Mouse (Mus musculus) monocyte, adult 5-6 weeks (primary cell): ENCODE measurements at regions not wholly inside any gene's neighbourhood (a gene's known extent, or its start where the extent isn't known, plus 50 kb on each side); places are given as distances from the start of the nearest gene placed in this dataset.

Source experiments
- ATAC-seq: fragments of 153-309, 156-312 bp; replicated peaks from 2 replicates; pipeline ENCODE4 v1.8.0; 2017; ENCODE audit warnings: mild to moderate bottlenecking; ENCODE audit not compliant: low TSS enrichment, insufficient number of reproducible peaks, severe bottlenecking, poor library complexity, low FRiP score

- no peak for ATAC-seq
Measured at GRCm38 (mm10) chr17:47150636-47151035, 140.3 kb upstream of the Ubr2 start.

GRCm38 (mm10) chr17:47149662-47150061, 139.3 kb upstream of the Ubr2 start:
- ATAC-seq = no peak

GRCm38 (mm10) chr17:47149158-47149557, 138.8 kb upstream of the Ubr2 start:
- no peak for ATAC-seq

GRCm38 (mm10) chr17:47146640-47147039, 136.3 kb upstream of the Ubr2 start:
- no peak for ATAC-seq

GRCm38 (mm10) chr17:47145590-47145989, 135.2 kb upstream of the Ubr2 start:
- no peak for ATAC-seq

- ATAC-seq = no peak
Measured at GRCm38 (mm10) chr17:47144996-47145395, 134.6 kb upstream of the Ubr2 start.

GRCm38 (mm10) chr17:47144460-47144859, 134.1 kb upstream of the Ubr2 start:
- ATAC-seq = no peak

DNA sequence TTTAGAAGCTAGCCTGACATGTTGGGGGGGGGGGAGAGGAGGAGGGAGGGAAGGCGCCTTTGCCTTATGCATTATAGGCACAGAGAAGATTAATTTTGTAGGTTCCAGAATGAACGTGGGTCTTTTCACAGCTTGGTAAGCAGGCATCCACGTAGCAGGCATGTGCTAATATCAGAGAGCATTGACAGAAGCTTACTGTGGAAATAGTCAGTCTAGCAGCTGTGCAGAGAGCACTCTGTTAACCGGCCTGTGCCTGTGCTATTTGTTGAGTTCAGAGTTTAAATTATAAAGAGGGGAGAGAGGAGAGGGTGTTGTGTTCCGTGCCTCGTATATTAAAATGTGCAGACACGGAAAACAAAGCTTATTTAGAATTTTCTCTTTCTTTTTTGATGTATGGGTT, 133.5 kb upstream of the Ubr2 start:
- no peak for ATAC-seq

GRCm38 (mm10) chr17:47142885-47143284, 132.5 kb upstream of the Ubr2 start:
- ATAC-seq = no peak

- no peak for ATAC-seq
Measured at GRCm38 (mm10) chr17:47142276-47142675, 131.9 kb upstream of the Ubr2 start.

GRCm38 (mm10) chr17:47141843-47142215, 131.5 kb upstream of the Ubr2 start:
- ATAC-seq = no peak

DNA sequence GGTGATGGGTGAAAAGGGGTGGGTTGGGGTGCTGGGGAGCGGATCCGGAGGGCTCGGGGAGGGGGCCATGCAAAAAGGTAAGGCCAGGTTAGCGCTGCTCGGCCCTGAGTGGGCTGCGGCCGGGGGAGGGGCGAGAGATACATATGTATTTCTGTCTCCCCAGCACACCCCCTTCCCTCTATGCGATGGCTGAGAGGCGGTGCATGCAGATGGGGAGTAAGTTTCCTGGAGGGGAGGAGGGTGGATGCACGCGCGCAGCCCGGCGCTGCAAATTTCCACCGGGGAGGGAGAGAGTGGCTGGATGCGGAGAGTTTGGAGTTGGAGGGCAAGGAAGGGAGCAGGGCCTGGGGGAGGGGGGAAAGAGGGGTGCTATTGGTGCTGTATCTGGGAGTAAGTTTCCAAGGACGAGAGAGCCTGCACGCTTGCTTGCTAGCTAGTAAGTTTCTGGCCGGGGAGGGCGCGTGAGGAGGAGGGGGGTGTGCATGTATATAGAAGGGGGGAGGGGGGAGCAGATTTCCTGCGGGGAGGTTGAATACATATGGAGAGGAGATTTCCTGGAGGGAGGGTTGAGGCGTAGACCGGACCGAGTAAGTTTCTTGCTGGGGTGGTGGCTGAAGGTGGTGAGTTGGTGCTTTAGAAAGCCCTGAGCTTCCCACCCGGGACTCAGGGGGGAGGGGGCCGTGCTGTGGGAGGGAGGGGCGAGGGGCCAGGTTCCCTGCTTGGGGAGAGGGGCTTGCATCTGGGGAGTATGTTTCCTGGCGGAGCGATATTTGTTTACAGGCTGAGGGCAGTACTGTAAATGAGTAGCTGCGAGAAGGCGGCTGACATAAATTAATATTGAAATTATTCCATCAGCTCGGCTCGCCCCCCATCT, 130.8 kb upstream of the Ubr2 start:
- peak; percentile 49; the same call in 1 of the 2 replicates for ATAC-seq

- no peak for ATAC-seq
Measured at GRCm38 (mm10) chr17:47140241-47140968, 130.0 kb upstream of the Ubr2 start.

DNA sequence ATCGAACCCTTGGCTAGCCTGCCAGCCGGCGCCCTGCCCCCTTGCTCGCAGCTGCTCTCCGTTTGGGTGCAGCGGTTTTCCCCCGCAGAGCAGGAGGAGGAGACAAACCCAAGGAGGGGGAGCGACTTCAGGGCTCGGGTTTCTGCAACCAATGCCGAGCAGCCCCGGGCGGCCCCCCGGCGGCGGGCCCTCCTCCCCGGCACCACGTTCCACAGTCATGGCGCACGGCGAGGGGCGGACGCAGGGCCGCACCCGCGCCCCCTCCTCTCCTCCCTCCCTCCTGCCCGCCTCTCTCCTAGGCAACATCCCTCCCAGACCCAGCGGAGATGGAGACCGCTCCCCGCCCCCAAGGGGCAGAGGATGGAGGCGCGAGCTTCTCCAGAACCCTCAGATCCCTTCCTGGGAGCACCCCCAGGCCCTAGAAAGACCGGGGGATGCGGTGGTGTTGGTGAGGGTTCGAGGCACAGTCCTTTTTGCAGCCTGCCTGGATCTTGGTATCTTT, 129.4 kb upstream of the Ubr2 start:
- ATAC-seq = peak; percentile 50

DNA sequence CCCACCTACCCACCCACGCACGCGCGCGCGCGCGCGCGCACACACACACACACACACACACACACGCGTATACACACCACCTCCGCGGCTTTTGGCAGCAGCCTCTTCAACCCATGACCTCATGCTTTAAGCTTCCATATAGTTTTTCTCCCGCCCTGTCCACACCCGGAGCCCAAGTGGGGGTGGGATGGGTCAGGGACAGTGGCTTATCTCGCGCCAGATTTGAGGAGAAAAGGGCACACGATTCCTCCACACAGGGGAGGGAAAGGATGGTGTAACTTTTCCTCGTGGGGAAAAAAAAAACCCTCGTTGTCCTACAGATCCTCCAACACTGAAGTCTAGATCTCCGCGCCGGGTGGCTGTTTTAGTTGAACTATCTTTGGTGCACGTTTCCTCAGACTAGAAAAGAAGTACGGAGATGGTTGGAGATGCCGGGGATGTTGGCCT, 128.8 kb upstream of the Ubr2 start:
- no peak for ATAC-seq

DNA sequence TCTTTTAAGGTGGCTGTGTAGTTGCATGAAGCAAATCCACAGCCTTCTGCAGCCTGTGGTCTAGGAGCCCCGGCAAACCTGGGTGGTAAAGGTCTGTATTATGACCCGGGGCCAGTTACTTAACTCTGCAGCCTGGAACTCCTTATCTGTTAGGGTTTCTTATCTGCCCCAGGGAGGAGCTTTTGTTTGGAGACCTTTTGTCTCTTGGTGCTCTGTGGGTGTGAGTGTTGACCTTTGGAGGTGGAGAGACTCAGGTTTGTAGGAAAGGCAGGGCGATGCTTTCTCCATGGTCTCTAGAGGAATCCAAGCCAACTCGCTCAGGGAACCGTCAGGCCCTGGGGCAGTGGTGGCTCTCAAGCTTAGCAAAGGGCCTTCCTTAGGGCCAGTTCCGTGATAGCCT, 127.8 kb upstream of the Ubr2 start:
- ATAC-seq = no peak

- no peak for ATAC-seq
Measured at GRCm38 (mm10) chr17:47135391-47135790, 125.0 kb upstream of the Ubr2 start.

DNA sequence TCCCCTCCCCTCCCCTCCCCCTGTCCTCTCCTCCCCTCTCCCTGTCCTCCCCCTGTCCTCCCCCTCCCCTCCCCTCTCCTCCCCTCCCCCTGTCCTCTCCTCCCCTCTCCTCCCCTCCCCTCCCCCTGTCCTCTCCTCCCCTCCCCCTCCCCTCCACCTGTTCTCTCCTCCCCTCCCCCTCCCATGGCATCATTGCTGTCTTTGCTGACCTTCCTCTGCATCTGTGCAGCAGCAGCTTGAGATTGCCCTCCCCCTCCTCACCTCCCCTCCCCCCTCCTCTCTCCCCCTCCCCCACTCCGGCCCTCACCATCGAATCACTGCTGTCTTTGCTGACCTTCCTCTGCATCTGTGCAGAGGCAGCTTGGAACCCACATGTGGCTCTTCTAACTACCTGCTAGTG, 123.4 kb upstream of the Ubr2 start:
- no peak for ATAC-seq

DNA sequence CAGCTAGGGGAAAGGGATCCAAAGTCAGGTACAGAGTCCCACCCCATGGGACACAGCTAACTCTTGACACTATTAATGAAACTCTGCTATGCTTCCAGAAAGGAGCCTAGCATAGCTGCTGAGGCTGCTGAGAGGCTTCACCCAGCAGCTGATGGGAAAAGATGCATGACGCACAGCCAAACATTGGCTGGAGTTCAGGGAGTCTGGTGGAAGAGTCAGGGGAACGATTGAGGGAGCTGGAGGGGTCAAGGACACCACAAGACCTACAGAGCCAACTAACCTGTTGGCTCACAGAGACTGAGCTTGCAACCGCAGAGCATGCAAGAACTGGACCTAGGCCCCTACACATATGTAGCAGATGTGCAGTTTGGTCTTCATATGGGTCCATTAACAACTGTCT, 117.2 kb upstream of the Ubr2 start:
- no peak for ATAC-seq

- ATAC-seq = no peak
Measured at GRCm38 (mm10) chr17:47123576-47123975, 113.2 kb upstream of the Ubr2 start.
